Mouse (Mus musculus): ENCODE data around the gene Klhdc1.

GRCm38 (mm10) chr12:69299831-69300230 lies 58.9 kb downstream of the Klhdc1 start:
- TF ChIP-seq POLR2A (IDR thresholded peaks at IDR 0.05; ENCODE audit: borderline replicate concordance, extremely low read depth, insufficient read depth, insufficient read length, poor library complexity, severe bottlenecking) (no peak), CTCF (IDR thresholded peaks at IDR 0.05; ENCODE audit: borderline replicate concordance, extremely low read depth, insufficient read depth, insufficient read length) (no peak)
